Mouse (Mus musculus) heart, postnatal 0 days (tissue): ENCODE results near the gene Wdr90.

Experiments used
- CTCF ChIP-seq: IDR thresholded peaks from 2 replicates; pipeline ENCODE4 v1.5.1; 2016; ENCODE audit warnings: antibody characterized with exemption, control low read depth, low read depth
- EP300 ChIP-seq: IDR thresholded peaks from 2 replicates; pipeline ENCODE4 v1.6.1; 2016; ENCODE audit warnings: antibody characterized with exemption, low read depth

DNA sequence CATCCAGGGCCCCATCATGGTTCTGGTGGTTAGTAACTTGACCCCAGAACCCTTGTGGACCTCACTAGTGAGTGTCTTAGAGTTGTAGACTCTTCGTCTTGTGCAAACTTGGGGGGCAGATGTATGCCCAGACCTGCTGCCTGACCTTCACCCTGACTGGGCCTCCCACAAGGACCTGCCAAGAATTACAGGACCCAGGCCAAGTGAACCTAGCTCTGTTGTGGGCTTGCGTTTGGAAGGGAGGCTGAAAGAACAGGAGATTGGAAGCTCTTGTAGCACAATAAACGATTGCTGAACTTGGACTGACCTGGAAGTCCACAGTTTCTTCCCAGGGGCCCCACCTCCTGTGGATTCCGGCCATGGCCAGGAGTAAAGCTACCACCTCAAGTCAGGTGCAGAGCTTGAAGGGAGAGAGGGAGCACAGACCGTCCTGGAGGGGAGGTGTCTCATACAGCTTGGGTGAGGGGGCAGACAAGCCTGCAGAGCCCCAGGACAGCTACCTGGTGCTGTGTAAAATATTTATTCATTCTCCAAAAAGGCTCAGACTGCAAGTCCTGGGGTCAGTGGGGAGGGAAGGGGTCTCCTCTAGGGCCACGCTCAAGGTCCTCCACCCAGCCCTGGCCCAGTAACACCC is 27.2 kb downstream of the Wdr90 start:
- TF ChIP-seq EP300, result no peak
- TF ChIP-seq CTCF, result no peak
